Mouse (Mus musculus) stomach, embryonic 16.5 days (tissue): ENCODE measurements around the gene St3gal3. TPM values are rescaled to one million over a fixed set of nuclear protein-coding genes. Genes with fewer than 3 reads are reported as not detected.

Experiments used
- ATAC-seq: fragments of 200-750 bp; cut with Nextera tagmentation; 2 replicates; pipeline ENCODE4 v1.8.0; 2017; ENCODE audit warnings: moderate number of reproducible peaks, moderate TSS enrichment; ENCODE audit not compliant: insufficient read depth, low FRiP score
- H3K27ac ChIP-seq: fragments of 300-500 bp; sonication (generic); 2 replicates; pipeline ENCODE4 v1.5.1; 2014; ENCODE audit warnings: low read length
- H3K27me3 ChIP-seq: fragments of 300-500 bp; sonication (generic); 2 replicates; pipeline ENCODE4 v1.6.1; 2014; ENCODE audit warnings: low read length, control low read depth, mixed read lengths; ENCODE audit not compliant: control insufficient read depth, insufficient read depth
- H3K36me3 ChIP-seq: fragments of 300-500 bp; sonication (generic); 2 replicates; pipeline ENCODE4 v1.6.1; 2014; ENCODE audit warnings: low read length; ENCODE audit not compliant: control insufficient read depth, insufficient read depth
- H3K4me1 ChIP-seq: fragments of 300-500 bp; sonication (generic); 2 replicates; pipeline ENCODE4 v1.6.1; 2014; ENCODE audit warnings: low read length, control low read depth, mixed read lengths; ENCODE audit not compliant: control insufficient read depth, insufficient read depth
- H3K4me2 ChIP-seq: fragments of 300-500 bp; sonication (generic); 2 replicates; pipeline ENCODE4 v1.6.1; 2014; ENCODE audit warnings: low read depth, low read length, mixed read lengths
- H3K4me3 ChIP-seq: fragments of 300-500 bp; sonication (generic); replicated peaks from 2 replicates; pipeline ENCODE4 v1.5.1; 2014; ENCODE audit warnings: mild to moderate bottlenecking, low read length
- H3K9ac ChIP-seq: fragments of 300-500 bp; sonication (generic); 2 replicates; pipeline ENCODE4 v1.6.1; 2014; ENCODE audit warnings: low read length
- H3K9me3 ChIP-seq: fragments of 300-500 bp; sonication (generic); replicated peaks from 2 replicates; pipeline ENCODE4 v1.6.1; 2016; ENCODE audit warnings: low read length, control low read depth; ENCODE audit not compliant: control insufficient read depth
- WGBS: fragments of 180-500 bp; shearing (Covaris S2); extraction: QIAGEN DNeasy Blood & Tissue Kit; methylation state at CpG from one replicate; pipeline ENCODE4 v1.1.7; 2014; 5-methylcytosine and 5-hydroxymethylcytosine counted together
- polyA plus RNA-seq: library from polyadenylated mRNA; unstranded; fragments of >200 nt; fragmentation: Nextera tagmentation; extraction: Ambion mirVana; gene quantifications from 2 replicates; pipeline ENCODE4 v1.2.1, GENCODE M21; 2015

The St3gal3 gene
- polyA plus RNA-seq, 1 experiment from 2014 or later, result 5.2 TPM

- no peak overlapping the region for H3K9ac ChIP-seq
- ATAC-seq, result peak; percentile 88
- 60% methylated on average over 14 of the region's 14 CpGs for WGBS
- H3K36me3 ChIP-seq, result no peaks in the 10 kb centered on the region
- H3K4me1 ChIP-seq, result 0 out of 2 replicates have a peak, but pooled peaks cover 8% of the 10 kb centered on the region
- H3K4me3 ChIP-seq, result no peak overlapping the region
- no peaks in the 10 kb centered on the region for H3K27me3 ChIP-seq
- H3K27ac ChIP-seq, result peak overlapping the region; percentile 83
- H3K4me2 ChIP-seq, result peak overlapping the region; percentile 36
- H3K9me3 ChIP-seq, result no peaks in the 10 kb centered on the region
Measured at GRCm38 (mm10) chr4:118123030-118123704, 11.5 kb downstream of the St3gal3 start.

- H3K4me1 ChIP-seq, result 0 out of 2 replicates have a peak, but pooled peaks cover 8% of the 10 kb centered on the region
- no peaks in the 10 kb centered on the region for H3K36me3 ChIP-seq
- H3K4me3 ChIP-seq, result no peak overlapping the region
- no peak overlapping the region for H3K4me2 ChIP-seq
- no peaks in the 10 kb centered on the region for H3K27me3 ChIP-seq
- WGBS, result 58% methylated on average over 10 of the region's 10 CpGs
- ATAC-seq, result no peak
- H3K9ac ChIP-seq, result no peak overlapping the region
- H3K27ac ChIP-seq, result no peak overlapping the region
- no peaks in the 10 kb centered on the region for H3K9me3 ChIP-seq
Measured at GRCm38 (mm10) chr4:118122078-118122477, 12.6 kb downstream of the St3gal3 start.

- 0 out of 2 replicates have a peak, but pooled peaks cover 2% of the 10 kb centered on the region for H3K4me1 ChIP-seq
- no peaks in the 10 kb centered on the region for H3K36me3 ChIP-seq
- no peak overlapping the region for H3K27ac ChIP-seq
- WGBS, result 84% methylated on average over 10 of the region's 10 CpGs
- H3K9me3 ChIP-seq, result no peaks in the 10 kb centered on the region
- H3K4me2 ChIP-seq, result no peak overlapping the region
- H3K9ac ChIP-seq, result no peak overlapping the region
- H3K4me3 ChIP-seq, result no peak overlapping the region
- no peaks in the 10 kb centered on the region for H3K27me3 ChIP-seq
- no peak for ATAC-seq
Measured at GRCm38 (mm10) chr4:118117565-118117964, 17.1 kb downstream of the St3gal3 start.

GRCm38 (mm10) chr4:118116098-118116497 lies 18.6 kb downstream of the St3gal3 start:
- Histone ChIP-seq H3K27me3 (no peaks in the 10 kb centered on the region), H3K4me1 (no peaks in the 10 kb centered on the region), H3K4me3 (no peak overlapping the region), H3K9ac (no peak overlapping the region), H3K27ac (no peak overlapping the region), H3K36me3 (no peaks in the 10 kb centered on the region), H3K9me3 (no peaks in the 10 kb centered on the region), H3K4me2 (no peak overlapping the region)
- 88% methylated on average over 11 of the region's 11 CpGs for WGBS
- no peak for ATAC-seq

GRCm38 (mm10) chr4:118115132-118115531 lies 19.6 kb downstream of the St3gal3 start:
- no peak overlapping the region for H3K9ac ChIP-seq
- no peaks in the 10 kb centered on the region for H3K27me3 ChIP-seq
- no peaks in the 10 kb centered on the region for H3K36me3 ChIP-seq
- H3K4me2 ChIP-seq, result no peak overlapping the region
- no peak overlapping the region for H3K27ac ChIP-seq
- no peaks in the 10 kb centered on the region for H3K4me1 ChIP-seq
- no peak for ATAC-seq
- H3K4me3 ChIP-seq, result no peak overlapping the region
- H3K9me3 ChIP-seq, result no peaks in the 10 kb centered on the region
- WGBS, result 81% methylated on average over 7 of the region's 7 CpGs

GRCm38 (mm10) chr4:118112601-118113000 lies 22.1 kb downstream of the St3gal3 start:
- H3K27ac ChIP-seq, result no peak overlapping the region

GRCm38 (mm10) chr4:118109649-118110048 lies 25.1 kb downstream of the St3gal3 start:
- no peak overlapping the region for H3K4me3 ChIP-seq
- no peaks in the 10 kb centered on the region for H3K9me3 ChIP-seq
- WGBS, result 46% methylated on average over 13 of the region's 13 CpGs
- ATAC-seq, result no peak
- peaks cover 15% of the 10 kb centered on the region for H3K4me1 ChIP-seq
- peak overlapping the region; percentile 71; the same call in 1 of the 2 replicates for H3K27ac ChIP-seq
- H3K9ac ChIP-seq, result 0 out of 2 replicates have a peak overlapping the region, but pooled peaks have one; percentile 5
- H3K27me3 ChIP-seq, result no peaks in the 10 kb centered on the region
- no peak overlapping the region for H3K4me2 ChIP-seq
- H3K36me3 ChIP-seq, result no peaks in the 10 kb centered on the region

More at GRCm38 (mm10) chr4:118112601-118113000, 22.1 kb downstream of the St3gal3 start:
- Histone ChIP-seq H3K4me3 (no peak overlapping the region), H3K27me3 (no peaks in the 10 kb centered on the region), H3K9me3 (no peaks in the 10 kb centered on the region), H3K4me2 (no peak overlapping the region), H3K9ac (no peak overlapping the region), H3K36me3 (no peaks in the 10 kb centered on the region), H3K4me1 (peaks cover 15% of the 10 kb centered on the region)
- WGBS, result 63% methylated on average over 12 of the region's 12 CpGs
- no peak for ATAC-seq

GRCm38 (mm10) chr4:118108779-118109178 lies 25.9 kb downstream of the St3gal3 start:
- no peaks in the 10 kb centered on the region for H3K36me3 ChIP-seq
- H3K9ac ChIP-seq, result no peak overlapping the region
- no peaks in the 10 kb centered on the region for H3K9me3 ChIP-seq
- ATAC-seq, result peak; percentile 85
- 0 out of 2 replicates have a peak overlapping the region, but pooled peaks have one; percentile 71 for H3K27ac ChIP-seq
- peaks cover 15% of the 10 kb centered on the region for H3K4me1 ChIP-seq
- 29% methylated on average over 7 of the region's 7 CpGs for WGBS
- no peak overlapping the region for H3K4me3 ChIP-seq
- H3K27me3 ChIP-seq, result no peaks in the 10 kb centered on the region
- peak overlapping the region; percentile 7; the same call in 1 of the 2 replicates for H3K4me2 ChIP-seq

GRCm38 (mm10) chr4:118105256-118106053 lies 29.3 kb downstream of the St3gal3 start:
- 88% methylated on average over 3 of the region's 3 CpGs for WGBS
- Histone ChIP-seq H3K4me1 (peaks cover 15% of the 10 kb centered on the region), H3K9me3 (no peaks in the 10 kb centered on the region), H3K9ac (no peak overlapping the region), H3K36me3 (no peaks in the 10 kb centered on the region), H3K4me3 (no peak overlapping the region), H3K27me3 (no peaks in the 10 kb centered on the region), H3K27ac (no peak overlapping the region), H3K4me2 (no peak overlapping the region)
- no peak for ATAC-seq
